Mouse (Mus musculus) c-Kit-positive CD71-positive TER-119-positive erythroid progenitor cells, embryonic 14.5 days (primary cell): ENCODE measurements around the gene Fam131b.

Source experiments
- DNase-seq: peaks from one replicate; pipeline ENCODE4 v3.0.0-alpha.2; 2013; ENCODE audit warnings: low spot score

The Fam131b gene

GRCm38 (mm10) chr6:42324482-42325267 is at the start of gene Fam131b:
Gene Fam131b (minus strand): TSS chr6:42324643.
- no peak for DNase-seq

GRCm38 (mm10) chr6:42373669-42374430 is 49.4 kb upstream of the Fam131b start:
- DNase-seq, result no peak

GRCm38 (mm10) chr6:42372816-42373547 is 48.5 kb upstream of the Fam131b start, which contains the start of gene Epha1:
Gene Epha1 (minus strand): TSS chr6:42373268.
- DNase-seq, result peak; percentile 45

- DNase-seq, result no peak
Measured at GRCm38 (mm10) chr6:42372421-42372815, 48.0 kb upstream of the Fam131b start.

GRCm38 (mm10) chr6:42372001-42372400 is 47.6 kb upstream of the Fam131b start:
- no peak for DNase-seq

GRCm38 (mm10) chr6:42370630-42371363 is 46.4 kb upstream of the Fam131b start:
- no peak for DNase-seq

GRCm38 (mm10) chr6:42369870-42370269 is 45.4 kb upstream of the Fam131b start:
- DNase-seq, result no peak

- no peak for DNase-seq
Measured at GRCm38 (mm10) chr6:42365215-42365614, 40.8 kb upstream of the Fam131b start.

GRCm38 (mm10) chr6:42364607-42365006 is 40.2 kb upstream of the Fam131b start:
- DNase-seq, result no peak

- DNase-seq, result no peak
Measured at GRCm38 (mm10) chr6:42364066-42364465, 39.6 kb upstream of the Fam131b start.

GRCm38 (mm10) chr6:42362974-42363373 is 38.5 kb upstream of the Fam131b start:
- DNase-seq, result no peak

GRCm38 (mm10) chr6:42362497-42362896 is 38.1 kb upstream of the Fam131b start:
- DNase-seq, result no peak

- DNase-seq, result no peak
Measured at GRCm38 (mm10) chr6:42362074-42362473, 37.6 kb upstream of the Fam131b start.

GRCm38 (mm10) chr6:42361041-42361895 is 36.8 kb upstream of the Fam131b start:
- DNase-seq, result no peak

- no peak for DNase-seq
Measured at GRCm38 (mm10) chr6:42360231-42360840, 35.9 kb upstream of the Fam131b start.

- no peak for DNase-seq
Measured at GRCm38 (mm10) chr6:42359364-42360147, 35.1 kb upstream of the Fam131b start.

GRCm38 (mm10) chr6:42358901-42359300 is 34.5 kb upstream of the Fam131b start:
- no peak for DNase-seq

GRCm38 (mm10) chr6:42357901-42358300 is 33.5 kb upstream of the Fam131b start:
- no peak for DNase-seq

- no peak for DNase-seq
Measured at GRCm38 (mm10) chr6:42356913-42357312, 32.5 kb upstream of the Fam131b start.
